Mouse (Mus musculus): Measurements from ENCODE around the gene Plbd1. TPM values are rescaled to one million over a fixed set of nuclear protein-coding genes. Genes with fewer than 3 reads are reported as not detected.
A peak's percentile ranks its signal among the peaks of the same experiment; 100 is the strongest.

Gene Plbd1
- polyA plus RNA-seq, 1 experiment from 2014 or later: 2.9 TPM

GRCm38 (mm10) chr6:136650664-136651063, 11.1 kb downstream of the Plbd1 start:
- 87% methylated on average over 8 of the region's 8 CpGs for WGBS
- no peaks in the 10 kb centered on the region for H3K9me3 ChIP-seq (ENCODE audit: low read depth, low read length)
- no peak overlapping the region for H3K27ac ChIP-seq (ENCODE audit: low read depth)
- ATAC-seq (ENCODE audit: insufficient read depth) (no peak), DNase-seq (no peak)
- no peak overlapping the region for H3K4me3 ChIP-seq (ENCODE audit: low read depth, low read length)
- no peaks in the 10 kb centered on the region for H3K36me3 ChIP-seq (ENCODE audit: insufficient read depth)
- no peaks in the 10 kb centered on the region for H3K27me3 ChIP-seq (ENCODE audit: insufficient read depth, low read length)
- no peak for TF ChIP-seq CTCF (IDR thresholded peaks at IDR 0.05; ENCODE audit: low read depth)
- no peak overlapping the region for H3K9ac ChIP-seq
- H3K4me2 ChIP-seq: no peak overlapping the region
- H3K4me1 ChIP-seq (ENCODE audit: insufficient read depth): no peaks in the 10 kb centered on the region

- Histone ChIP-seq H3K36me3 (ENCODE audit: insufficient read depth) (no peaks in the 10 kb centered on the region), H3K9me3 (ENCODE audit: low read depth, low read length) (peaks cover 6% of the 10 kb centered on the region; the same call in 1 of the 2 replicates), H3K9ac (no peak overlapping the region), H3K27ac (ENCODE audit: low read depth) (no peak overlapping the region), H3K27me3 (ENCODE audit: insufficient read depth, low read length) (no peaks in the 10 kb centered on the region), H3K4me3 (ENCODE audit: low read depth, low read length) (no peak overlapping the region), H3K4me1 (ENCODE audit: insufficient read depth) (no peaks in the 10 kb centered on the region), H3K4me2 (no peak overlapping the region)
- TF ChIP-seq CTCF (IDR thresholded peaks at IDR 0.05; ENCODE audit: low read depth): no peak
- WGBS: 33% methylated on average over 10 of the region's 10 CpGs
- DNase-seq: peak; percentile 27
- no peak; the same call in 1 of the 2 replicates for ATAC-seq (ENCODE audit: insufficient read depth)
Observed at GRCm38 (mm10) chr6:136647455-136647861, 14.3 kb downstream of the Plbd1 start.

- 51% methylated on average over 6 of the region's 6 CpGs for WGBS
- no peaks in the 10 kb centered on the region for H3K4me1 ChIP-seq (ENCODE audit: insufficient read depth)
- H3K9ac ChIP-seq: no peak overlapping the region
- DNase-seq (no peak), ATAC-seq (ENCODE audit: insufficient read depth) (no peak)
- no peak for TF ChIP-seq CTCF (IDR thresholded peaks at IDR 0.05; ENCODE audit: low read depth)
- no peak overlapping the region for H3K27ac ChIP-seq (ENCODE audit: low read depth)
- no peak overlapping the region for H3K4me3 ChIP-seq (ENCODE audit: low read depth, low read length)
- no peaks in the 10 kb centered on the region for H3K36me3 ChIP-seq (ENCODE audit: insufficient read depth)
- no peak overlapping the region for H3K4me2 ChIP-seq
- no peaks in the 10 kb centered on the region for H3K27me3 ChIP-seq (ENCODE audit: insufficient read depth, low read length)
- peaks cover 6% of the 10 kb centered on the region; the same call in 1 of the 2 replicates for H3K9me3 ChIP-seq (ENCODE audit: low read depth, low read length)
Observed at GRCm38 (mm10) chr6:136646207-136646606, 15.5 kb downstream of the Plbd1 start.

- no peak overlapping the region for H3K4me2 ChIP-seq
- ATAC-seq (ENCODE audit: insufficient read depth) (no peak; the same call in 1 of the 2 replicates), DNase-seq (peak; percentile 43)
- no peaks in the 10 kb centered on the region for H3K27me3 ChIP-seq (ENCODE audit: insufficient read depth, low read length)
- no peak for TF ChIP-seq CTCF (IDR thresholded peaks at IDR 0.05; ENCODE audit: low read depth)
- H3K9me3 ChIP-seq (ENCODE audit: low read depth, low read length): peaks cover 6% of the 10 kb centered on the region; the same call in 1 of the 2 replicates
- H3K4me3 ChIP-seq (ENCODE audit: low read depth, low read length): no peak overlapping the region
- no peak overlapping the region for H3K9ac ChIP-seq
- WGBS: 45% methylated on average over 9 of the region's 9 CpGs
- no peaks in the 10 kb centered on the region for H3K4me1 ChIP-seq (ENCODE audit: insufficient read depth)
- no peaks in the 10 kb centered on the region for H3K36me3 ChIP-seq (ENCODE audit: insufficient read depth)
- H3K27ac ChIP-seq (ENCODE audit: low read depth): no peak overlapping the region
Observed at GRCm38 (mm10) chr6:136645754-136646153, 16.0 kb downstream of the Plbd1 start.

GRCm38 (mm10) chr6:136644171-136644570, 17.6 kb downstream of the Plbd1 start:
- Histone ChIP-seq H3K9ac (no peak overlapping the region), H3K36me3 (ENCODE audit: insufficient read depth) (no peaks in the 10 kb centered on the region), H3K4me2 (no peak overlapping the region), H3K27me3 (ENCODE audit: insufficient read depth, low read length) (no peaks in the 10 kb centered on the region), H3K4me1 (ENCODE audit: insufficient read depth) (no peaks in the 10 kb centered on the region), H3K27ac (ENCODE audit: low read depth) (no peak overlapping the region), H3K4me3 (ENCODE audit: low read depth, low read length) (no peak overlapping the region), H3K9me3 (ENCODE audit: low read depth, low read length) (peaks cover 6% of the 10 kb centered on the region; the same call in 1 of the 2 replicates)
- ATAC-seq (ENCODE audit: insufficient read depth) (no peak), DNase-seq (no peak)
- 90% methylated on average over 2 of the region's 2 CpGs for WGBS
- peak; percentile 53 for TF ChIP-seq CTCF (IDR thresholded peaks at IDR 0.05; ENCODE audit: low read depth)

GRCm38 (mm10) chr6:136634982-136635381, 26.7 kb downstream of the Plbd1 start:
- Histone ChIP-seq H3K4me1 (ENCODE audit: insufficient read depth) (no peaks in the 10 kb centered on the region), H3K27me3 (ENCODE audit: insufficient read depth, low read length) (no peaks in the 10 kb centered on the region), H3K9me3 (ENCODE audit: low read depth, low read length) (no peaks in the 10 kb centered on the region), H3K36me3 (ENCODE audit: insufficient read depth) (no peaks in the 10 kb centered on the region), H3K27ac (ENCODE audit: low read depth) (no peak overlapping the region), H3K4me2 (no peak overlapping the region), H3K4me3 (ENCODE audit: low read depth, low read length) (no peak overlapping the region), H3K9ac (no peak overlapping the region)
- ATAC-seq (ENCODE audit: insufficient read depth) (no peak), DNase-seq (peak; percentile 23)
- WGBS: 71% methylated on average over 3 of the region's 3 CpGs
- TF ChIP-seq CTCF (IDR thresholded peaks at IDR 0.05; ENCODE audit: low read depth): no peak

DNA sequence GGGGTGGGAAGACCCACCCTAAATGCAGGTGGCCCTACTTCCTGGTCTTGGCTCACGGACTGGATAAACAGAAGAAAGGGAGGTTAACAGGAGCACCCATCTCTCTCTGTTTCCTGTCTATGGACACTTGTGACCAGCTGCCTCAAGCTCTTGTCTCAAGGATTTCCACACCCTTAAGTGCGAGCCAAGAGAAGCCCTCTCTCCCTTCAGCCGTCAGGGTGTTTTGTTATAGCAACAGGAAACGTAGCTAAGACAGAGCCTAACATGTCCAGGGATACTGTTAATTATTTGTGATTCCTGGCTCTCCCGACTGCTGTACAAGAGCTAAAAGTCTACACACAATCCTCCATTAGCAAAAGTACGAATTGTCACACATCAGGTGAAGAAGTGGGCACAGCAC, 28.0 kb downstream of the Plbd1 start:
- Histone ChIP-seq H3K4me3 (ENCODE audit: low read depth, low read length) (no peak overlapping the region), H3K27ac (ENCODE audit: low read depth) (no peak overlapping the region), H3K9me3 (ENCODE audit: low read depth, low read length) (no peaks in the 10 kb centered on the region), H3K36me3 (ENCODE audit: insufficient read depth) (no peaks in the 10 kb centered on the region), H3K4me1 (ENCODE audit: insufficient read depth) (no peaks in the 10 kb centered on the region), H3K9ac (no peak overlapping the region), H3K27me3 (ENCODE audit: insufficient read depth, low read length) (no peaks in the 10 kb centered on the region), H3K4me2 (no peak overlapping the region)
- 42% methylated on average over 6 of the region's 6 CpGs for WGBS
- no peak for TF ChIP-seq CTCF (IDR thresholded peaks at IDR 0.05; ENCODE audit: low read depth)
- ATAC-seq (ENCODE audit: insufficient read depth) (no peak), DNase-seq (no peak)

DNA sequence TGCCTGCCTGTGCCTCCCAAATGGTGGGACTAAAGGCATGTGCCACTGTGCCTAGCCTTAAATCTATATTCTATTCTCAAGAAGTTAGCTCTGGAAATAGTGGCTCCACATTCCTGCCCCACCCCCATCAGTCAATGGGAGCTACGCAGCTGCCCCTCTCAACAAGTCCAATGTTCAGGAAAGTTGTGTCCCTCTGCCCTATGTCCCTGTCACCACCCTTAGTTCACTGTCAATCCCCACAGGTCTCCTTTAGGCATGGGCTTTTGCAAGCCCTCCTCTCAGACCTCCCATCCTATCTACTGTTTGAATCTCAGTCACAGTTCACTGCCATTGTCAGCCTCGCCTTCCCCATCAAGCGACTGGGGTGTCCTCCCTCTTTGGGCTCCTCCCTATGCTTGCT, 28.6 kb downstream of the Plbd1 start:
- TF ChIP-seq CTCF (IDR thresholded peaks at IDR 0.05; ENCODE audit: low read depth): no peak
- ATAC-seq (ENCODE audit: insufficient read depth) (no peak), DNase-seq (no peak)
- H3K4me2 ChIP-seq: no peak overlapping the region
- no peak overlapping the region for H3K4me3 ChIP-seq (ENCODE audit: low read depth, low read length)
- no peak overlapping the region for H3K27ac ChIP-seq (ENCODE audit: low read depth)
- WGBS: 91% methylated on average over 3 of the region's 3 CpGs
- no peaks in the 10 kb centered on the region for H3K4me1 ChIP-seq (ENCODE audit: insufficient read depth)
- no peak overlapping the region for H3K9ac ChIP-seq
- no peaks in the 10 kb centered on the region for H3K9me3 ChIP-seq (ENCODE audit: low read depth, low read length)
- no peaks in the 10 kb centered on the region for H3K27me3 ChIP-seq (ENCODE audit: insufficient read depth, low read length)
- no peaks in the 10 kb centered on the region for H3K36me3 ChIP-seq (ENCODE audit: insufficient read depth)
